Mouse (Mus musculus) liver, adult (tissue): Measurements from ENCODE around the gene Trim8.

ENCODE experiments used
- GATA4 ChIP-seq: IDR thresholded peaks from 2 replicates; pipeline ENCODE4 v1.6.1; 2014; ENCODE audit warnings: mild to moderate bottlenecking, low read length; ENCODE audit not compliant: insufficient replicate concordance

The Trim8 gene

DNA sequence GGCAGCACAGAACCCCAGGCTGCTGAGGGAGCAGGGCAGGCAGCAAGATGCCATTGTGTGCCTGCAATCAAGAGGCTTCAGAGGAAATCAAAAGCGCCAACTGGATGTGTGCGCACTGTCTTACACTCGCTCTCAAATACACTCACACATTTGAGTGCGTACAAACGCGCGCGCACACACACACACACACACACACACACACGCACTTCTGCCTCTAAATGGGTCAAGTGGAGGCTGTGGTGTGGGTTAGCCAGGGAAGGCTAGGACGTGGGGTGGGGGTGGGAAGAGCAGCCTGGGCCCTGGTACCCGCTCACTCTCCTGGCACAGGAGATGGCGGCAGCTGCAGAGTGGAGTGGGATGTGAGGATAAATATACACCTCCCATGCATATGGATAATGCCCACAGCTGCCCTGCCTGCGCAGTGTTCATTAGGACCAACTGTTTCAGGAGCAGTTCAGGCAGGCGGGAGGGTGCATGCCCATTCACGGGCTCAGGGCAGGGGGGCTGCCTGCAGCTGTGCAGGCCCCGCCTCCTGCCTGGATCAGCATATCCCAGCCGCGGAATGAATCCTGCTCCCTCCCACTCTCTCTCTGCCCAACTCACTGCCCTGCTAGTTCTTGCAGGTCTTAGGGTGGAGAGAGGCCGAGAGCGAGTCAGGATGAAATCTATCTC lies 22.1 kb downstream of the Trim8 start:
- TF ChIP-seq GATA4 = no peak

DNA sequence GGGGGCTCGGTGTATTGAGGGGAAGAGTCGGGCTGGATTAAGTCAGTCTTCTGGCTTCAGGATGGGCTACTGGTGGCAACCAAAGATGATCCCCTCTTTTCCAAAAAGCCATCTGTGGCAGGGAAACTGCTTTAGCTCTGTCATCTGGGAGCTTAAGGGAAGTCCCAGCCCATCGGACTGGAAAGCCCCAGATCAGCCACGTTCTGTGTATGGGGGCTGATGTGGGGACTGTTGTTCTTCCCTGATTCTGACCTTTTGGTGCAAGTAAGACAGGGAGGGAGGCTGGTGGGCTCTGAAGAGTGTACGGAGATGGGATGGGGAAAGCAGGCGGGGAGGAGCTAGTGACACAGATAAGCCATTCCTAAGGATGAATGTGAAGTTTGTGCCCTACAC lies 22.6 kb downstream of the Trim8 start:
- TF ChIP-seq GATA4 = no peak

DNA sequence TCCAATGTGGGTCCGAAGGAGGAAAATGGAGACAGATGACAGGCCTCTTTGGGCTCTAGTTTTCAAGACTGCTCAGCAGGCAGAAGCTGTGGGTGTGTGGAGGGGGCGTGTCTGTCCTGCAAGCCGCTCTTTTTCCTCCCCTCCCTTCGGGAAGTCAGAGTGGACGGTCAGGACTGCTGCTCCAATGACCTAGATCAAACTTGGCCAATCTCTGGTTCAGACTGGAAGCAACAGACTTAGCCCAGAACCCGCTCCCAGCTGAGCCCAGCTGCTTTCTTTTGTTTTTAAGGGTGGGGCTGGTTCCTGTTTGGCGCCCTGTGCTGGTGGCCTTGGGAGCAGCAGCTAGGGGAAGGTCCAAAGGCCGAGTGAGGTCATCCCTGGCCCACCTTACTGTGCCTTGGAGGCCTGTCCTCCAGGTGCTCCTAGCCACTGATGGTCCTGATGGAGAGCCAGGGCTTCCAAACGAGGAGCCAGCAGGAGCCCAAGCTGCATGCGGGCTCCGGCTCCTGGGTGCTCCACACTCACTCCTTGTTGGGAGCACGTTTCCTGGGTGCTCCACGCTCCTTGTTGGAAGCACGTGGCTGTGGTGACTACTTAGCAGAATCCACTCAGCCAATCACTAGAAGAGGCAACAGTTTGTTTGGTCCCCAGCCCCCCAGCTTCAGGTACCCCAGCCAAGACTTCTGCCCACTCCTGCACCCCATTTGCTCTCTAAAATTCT lies 23.3 kb downstream of the Trim8 start:
- 0 out of 2 replicates have a peak, but pooled peaks have one; percentile 20 for TF ChIP-seq GATA4

DNA sequence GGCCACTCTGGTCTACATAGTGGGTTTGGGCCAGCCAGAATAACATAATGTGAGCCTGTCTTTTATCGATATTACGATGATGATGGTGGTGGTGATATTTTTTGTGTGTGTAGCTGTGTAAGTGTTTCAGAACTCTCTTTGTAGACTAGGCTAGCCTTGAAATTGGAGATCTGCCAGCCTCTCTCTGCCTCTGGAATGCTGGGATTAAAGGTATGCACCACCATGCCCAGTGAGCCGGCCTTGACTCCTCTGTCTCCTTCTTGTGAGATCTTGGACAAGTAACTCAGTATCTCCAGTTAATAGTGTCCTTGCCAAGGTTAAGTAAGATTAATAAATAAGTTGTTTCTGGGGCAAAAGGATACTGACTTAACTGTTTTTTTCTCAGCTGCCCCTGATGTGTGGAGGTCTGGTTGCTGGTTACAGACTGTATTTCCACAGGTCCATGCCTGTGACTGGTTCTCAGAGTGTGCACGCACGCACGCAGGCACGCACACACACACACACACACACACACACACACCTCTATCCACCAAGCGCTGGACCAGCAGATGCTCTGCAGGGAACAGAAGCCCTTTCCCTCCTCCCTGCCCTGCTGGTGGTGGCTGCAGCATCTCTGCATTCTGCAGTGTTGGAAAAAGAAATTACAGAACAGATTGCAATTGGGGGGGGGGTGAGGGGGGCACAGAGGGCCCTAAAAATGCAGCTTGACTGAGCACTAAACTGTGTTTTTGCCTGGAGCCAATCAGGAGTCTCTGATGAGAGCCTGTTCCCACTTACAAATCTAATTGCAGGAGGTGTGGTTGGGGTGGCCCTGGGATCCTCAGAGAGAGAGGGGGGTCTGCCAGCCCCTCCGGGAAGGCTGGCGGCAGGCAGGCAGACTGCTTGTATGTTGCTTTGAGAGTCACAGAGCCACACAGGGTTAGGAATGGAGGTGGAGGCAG lies 24.5 kb downstream of the Trim8 start:
- TF ChIP-seq GATA4 = no peak

DNA sequence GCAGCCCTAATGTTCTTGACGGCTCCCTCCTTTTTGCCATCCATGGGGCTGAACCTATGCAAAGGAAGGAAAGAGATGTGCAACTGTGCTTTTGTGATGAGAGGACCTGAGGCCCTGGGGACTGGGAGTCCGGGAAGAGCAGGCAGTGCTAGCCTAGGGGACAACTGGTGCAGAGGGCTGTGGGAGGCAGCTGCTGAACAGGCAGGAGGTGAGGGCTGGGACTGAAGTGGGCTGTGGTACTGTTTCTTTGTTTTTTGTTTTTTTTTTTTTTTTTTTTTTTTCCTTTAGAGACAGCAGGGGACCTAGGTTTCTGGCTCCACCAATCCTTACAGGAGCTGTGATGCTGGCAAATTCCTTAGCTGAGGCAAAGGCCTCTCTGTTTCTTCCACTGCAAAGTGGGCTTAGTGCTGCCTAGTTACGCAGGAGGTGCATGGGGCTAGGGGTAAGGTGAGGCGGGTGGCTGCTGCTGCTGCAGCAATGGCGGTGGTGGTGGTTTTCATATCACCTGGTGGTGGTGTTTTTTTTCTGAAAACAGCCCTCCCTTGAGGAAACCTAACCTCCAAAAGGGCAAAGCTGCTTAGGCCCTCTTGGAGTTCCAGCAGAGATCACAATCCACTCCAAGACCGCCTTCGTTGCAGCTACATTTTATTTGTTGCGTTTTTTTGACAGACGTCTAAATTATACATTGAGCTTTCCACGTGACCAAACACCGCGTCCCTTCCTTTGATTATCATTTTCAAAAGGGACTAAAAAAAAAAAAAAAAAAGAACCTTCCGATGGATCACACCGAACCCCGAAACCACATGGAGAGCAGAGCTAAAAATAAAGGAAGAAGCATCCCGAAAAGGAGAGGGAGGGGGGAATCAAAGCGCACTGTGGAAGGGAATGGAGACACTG lies 26.4 kb downstream of the Trim8 start:
- no peak for TF ChIP-seq GATA4

DNA sequence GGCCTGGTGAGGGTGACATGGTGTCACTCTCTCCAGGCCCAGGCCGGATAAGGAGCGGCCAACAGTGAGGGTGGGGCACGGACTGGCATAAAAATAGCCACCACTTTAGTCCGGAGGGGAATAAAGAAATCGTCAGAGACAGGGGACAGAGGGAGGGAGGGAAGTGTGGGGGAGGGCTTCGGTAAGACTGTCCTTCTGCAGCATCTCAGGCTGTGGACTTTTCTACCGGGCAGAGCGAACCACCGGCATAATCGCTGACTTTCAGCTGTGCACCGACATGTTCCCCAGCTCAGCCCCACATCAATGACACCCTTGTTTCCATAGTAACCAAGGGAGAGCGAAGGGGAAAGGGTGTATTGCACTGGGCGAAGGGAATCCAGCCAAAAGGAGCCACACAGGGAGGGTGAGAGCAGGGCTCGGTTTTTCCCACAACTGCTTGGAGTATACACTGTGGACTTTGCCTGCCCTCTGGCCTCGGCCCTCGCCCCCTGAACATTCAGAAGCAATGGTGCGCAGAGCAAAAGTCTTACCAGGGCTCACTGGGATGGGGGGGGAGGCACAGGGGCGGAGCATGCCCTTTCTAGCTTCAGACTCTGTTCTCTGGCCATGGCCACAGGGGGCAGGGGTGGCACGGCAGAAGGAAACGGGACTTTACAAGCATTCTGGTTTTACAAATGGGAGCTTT lies 27.2 kb downstream of the Trim8 start:
- TF ChIP-seq GATA4 = no peak

DNA sequence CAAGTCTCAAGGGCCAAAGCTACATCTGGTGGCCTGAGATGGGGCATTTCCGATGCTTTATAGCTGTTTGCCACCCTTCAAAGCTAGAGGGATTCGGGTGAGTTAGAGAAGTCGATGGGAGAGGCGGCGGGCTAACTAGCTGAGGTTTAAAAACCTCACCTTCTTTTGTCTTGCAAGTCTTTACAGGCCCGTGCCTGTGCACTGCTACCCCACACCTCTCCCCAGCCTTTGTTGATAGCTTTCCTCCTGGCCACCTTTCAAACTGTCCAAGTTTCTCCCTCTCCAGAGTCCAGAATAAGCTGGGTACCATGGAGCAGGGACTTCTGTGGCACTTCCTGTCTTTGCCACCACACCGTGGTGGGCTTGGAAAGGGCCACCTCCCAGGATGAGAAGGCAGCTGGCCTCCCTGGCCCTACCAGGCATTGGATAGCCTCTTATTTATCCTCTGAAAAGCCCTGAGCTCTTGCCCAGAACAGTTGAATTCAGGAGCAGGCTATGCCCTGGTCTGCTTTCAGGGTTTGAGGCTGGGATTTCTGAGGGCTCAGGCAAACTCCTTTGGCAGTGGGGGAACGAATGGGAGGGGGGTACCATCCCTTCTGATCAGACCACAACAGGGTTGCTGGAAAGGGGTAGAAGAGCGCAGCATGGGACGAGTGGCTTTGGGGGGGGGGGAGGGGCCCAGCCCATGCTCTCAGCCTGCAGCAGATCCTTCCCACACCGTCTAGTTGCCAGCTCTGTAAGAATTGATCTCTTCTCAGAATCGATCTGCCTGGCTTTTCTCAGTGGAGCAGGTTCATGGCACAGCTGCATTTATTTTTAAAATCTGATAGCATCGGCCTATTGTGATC lies 28.3 kb downstream of the Trim8 start:
- TF ChIP-seq GATA4 = no peak

DNA sequence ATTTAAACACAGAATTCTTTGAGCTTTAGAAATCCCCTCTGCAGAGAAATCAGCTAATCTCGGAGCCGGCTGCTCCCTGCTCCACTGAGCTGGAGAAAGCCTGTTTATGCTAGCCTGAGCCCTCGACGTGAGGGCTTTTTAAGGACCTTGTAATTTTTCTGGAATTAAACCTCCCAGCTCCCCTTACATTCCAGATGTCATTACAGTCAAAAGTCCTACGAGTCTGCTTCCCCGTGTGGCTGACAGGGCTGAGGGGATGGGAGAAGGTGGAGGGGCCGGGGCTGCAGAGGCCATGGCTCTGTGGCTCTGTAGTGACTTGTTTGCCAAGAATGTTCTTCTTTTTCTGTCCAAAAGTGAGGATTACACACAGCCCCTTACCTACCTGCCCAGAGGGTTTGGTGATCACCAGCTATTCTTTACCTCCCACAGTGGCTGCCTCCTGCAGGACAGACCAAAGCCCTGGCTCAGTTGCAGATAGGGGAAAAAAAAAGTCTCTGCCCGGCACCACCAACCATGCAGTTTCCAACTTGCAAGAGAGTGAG lies 29.0 kb downstream of the Trim8 start:
- no peak for TF ChIP-seq GATA4

DNA sequence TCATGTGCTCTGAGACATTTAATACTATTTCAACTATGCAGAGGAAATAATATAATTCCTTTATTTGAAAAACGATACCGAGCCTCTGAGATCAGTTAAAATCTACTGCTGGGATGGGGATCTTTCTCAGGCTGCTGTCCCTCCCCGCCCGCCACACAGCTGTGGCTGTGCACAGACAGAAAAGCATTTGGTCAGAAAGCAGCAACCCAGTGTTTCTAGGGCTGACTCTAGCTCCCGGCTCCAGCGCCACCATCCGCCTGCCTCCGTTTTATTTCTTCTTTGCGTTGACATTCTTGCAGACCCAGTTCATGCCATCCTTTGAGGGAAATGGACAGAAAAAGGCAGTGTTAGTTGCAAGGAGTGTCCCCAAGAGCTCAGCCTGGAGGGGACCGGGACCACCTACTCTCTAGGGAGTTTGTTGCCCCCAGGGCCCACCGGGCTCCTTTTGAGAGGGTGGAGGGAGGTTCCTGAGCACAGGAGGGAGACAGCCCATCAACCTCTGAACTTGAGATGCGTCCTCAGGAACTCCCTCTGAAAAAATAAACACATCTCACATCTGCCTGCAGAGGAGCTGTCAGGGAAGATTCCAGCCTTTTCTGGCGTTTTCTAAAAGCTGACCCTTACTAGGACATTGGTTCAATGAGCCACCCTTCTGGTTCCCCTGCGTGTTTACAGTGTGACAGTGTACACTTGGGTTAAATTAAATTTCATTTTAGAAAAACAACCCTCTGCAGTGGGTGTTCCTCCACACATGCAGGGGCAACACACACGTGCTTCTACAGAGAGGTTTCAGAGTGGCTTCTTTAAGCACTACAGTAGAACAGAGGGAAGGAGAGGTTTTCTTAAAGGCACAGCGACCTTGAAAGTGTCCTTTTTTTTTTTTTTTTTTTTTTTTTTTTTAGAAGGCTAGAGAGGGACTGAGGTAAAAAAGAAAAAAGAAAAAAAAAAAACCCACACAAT lies 29.8 kb downstream of the Trim8 start:
- TF ChIP-seq GATA4 = no peak

DNA sequence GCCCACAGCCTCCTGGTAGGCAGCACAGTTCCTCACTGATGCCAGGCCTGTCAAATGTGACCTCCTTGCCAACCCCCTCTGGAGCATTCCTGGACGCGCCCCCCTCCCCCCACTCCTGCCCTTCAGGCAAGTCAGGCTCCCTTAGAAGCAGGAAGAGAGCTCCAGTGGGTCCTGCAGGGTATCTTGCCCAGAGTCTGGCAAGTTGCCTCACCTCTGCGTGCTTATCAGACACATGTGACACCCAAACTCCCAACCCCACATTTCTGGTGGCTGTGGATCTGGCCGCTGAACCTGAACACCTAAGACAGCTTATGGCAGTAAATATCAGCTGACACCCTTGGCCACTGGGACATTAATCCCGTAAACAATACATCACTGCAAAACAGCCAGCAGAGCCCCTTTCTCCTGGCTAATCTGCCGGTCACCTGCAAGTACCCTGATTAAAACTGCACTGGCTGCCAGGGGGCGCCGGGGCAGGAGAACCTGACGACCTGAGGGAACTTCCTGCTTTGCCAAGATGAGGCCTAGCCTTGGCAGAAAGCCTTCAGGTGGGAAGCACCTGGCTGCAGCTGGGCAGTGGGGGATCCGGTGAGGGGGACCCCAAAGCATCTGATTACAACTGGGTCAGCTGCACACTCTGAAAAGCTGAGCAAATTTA lies 30.7 kb downstream of the Trim8 start:
- TF ChIP-seq GATA4 = no peak

DNA sequence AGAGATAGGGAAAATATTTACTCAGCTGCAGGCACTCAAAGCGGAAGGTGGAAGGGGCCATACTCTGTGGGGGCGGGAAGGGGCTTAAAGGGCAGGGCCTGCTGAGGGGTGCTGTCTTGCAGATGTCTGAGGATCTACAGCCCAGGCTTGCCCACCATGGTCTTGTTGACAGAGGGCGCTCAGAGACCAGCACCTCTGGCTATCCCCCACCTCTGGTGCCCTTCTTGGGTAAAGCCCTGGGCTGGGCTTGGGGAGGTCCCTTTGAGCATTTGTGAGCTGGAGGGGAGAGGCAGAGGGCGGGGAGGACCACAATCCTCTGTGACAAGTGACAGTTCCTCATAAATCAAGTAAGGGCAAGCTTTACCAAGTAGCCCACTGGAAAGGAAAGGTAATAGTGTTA lies 31.6 kb downstream of the Trim8 start:
- TF ChIP-seq GATA4 = no peak
